Mouse (Mus musculus): ENCODE results near the gene En1.

The En1 gene

GRCm38 (mm10) chr1:120643380-120643779 lies 41.2 kb downstream of the En1 start:
- DNase-seq, result no peak

DNA sequence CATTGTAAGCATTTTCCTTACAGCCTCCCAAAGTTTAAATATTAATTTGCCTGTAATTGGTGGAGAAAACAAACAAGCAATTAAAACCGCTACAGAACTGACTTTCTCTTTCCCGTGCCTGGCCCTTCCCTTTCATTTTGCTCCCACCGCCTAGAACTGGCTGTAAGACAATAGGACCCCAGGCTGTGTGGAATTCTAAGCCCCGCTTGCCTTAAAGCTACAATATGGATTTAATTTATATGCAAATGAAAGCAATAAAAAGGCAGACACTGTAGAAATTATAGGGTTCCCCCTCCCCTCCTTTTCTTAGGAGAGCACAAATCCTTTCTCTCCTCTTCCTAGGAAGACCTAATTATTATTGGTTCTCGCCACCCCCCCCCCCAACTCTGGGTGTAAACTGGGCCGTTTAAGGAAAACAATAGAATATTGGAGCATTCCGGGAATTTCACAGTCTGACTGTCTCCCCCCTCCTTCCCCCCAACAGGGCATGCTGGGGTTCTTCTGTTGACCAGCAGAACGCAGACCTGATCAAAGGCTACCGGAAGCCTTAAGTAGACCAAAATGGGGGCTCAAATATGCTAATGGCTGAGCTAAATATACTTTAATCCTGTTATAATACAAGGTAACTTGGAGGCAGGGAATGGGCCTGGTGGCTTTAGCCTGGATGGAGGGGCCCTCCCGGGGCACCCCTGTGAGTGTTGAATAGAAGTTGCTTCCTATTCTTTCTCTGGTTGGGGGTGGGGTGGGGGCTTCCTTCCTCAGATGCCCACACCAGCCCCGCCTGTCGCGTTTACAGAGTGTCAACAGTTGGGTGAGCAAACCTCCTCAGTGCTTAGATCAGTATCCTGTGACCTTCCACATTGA lies 41.9 kb downstream of the En1 start:
- DNase-seq, result no peak

- no peak for DNase-seq
Observed at GRCm38 (mm10) chr1:120644755-120645154, 42.5 kb downstream of the En1 start.

DNA sequence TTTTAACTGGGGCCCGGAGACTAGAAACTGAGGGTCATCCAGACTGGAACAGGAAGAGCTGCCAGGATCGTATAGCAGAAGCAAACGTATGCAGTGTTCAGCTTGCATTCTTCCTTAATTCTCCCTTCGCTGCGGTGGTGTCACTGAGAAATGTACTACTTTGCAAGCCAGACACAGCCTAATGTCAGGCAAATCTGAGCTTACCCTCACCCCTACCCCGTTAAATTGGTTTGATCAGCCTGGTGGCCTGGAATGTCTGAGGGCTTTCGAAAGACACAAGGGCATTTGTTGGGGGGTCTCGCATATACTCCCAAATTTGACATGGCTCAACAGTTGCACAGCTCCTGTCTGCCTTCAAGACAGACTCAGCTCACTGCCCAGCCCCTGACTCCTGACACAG lies 47.9 kb downstream of the En1 start:
- no peak for DNase-seq

GRCm38 (mm10) chr1:120651997-120652396 lies 49.8 kb downstream of the En1 start:
- DNase-seq, result no peak

DNA sequence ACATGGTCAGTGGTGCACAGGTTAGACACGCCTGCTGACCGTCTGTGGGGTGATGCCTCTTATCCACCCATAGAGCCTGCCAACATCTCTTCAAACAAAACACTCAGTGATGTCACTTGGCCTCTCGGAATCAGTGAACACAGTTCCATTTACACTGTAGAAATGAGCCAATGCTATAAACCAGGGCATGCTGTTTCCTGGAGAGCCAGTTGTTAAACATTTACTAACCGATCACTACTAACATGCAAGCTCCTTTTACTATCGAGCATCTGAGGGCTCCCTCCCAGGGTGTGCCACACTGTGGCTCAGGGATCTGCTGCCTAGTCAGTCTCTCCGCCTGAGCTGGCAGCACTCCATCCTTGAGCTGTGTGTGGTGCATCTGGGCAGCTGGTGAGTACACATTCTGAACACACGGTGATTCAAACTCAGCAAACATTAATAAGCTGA lies 52.8 kb downstream of the En1 start:
- DNase-seq, result no peak
